Mouse (Mus musculus) embryonic facial prominence, embryonic 14.5 days (tissue): ENCODE results near the gene Bcl6. TPM values are rescaled to one million over a fixed set of nuclear protein-coding genes. Genes with fewer than 3 reads are reported as not detected.

Source experiments
- ATAC-seq: fragments of 200-750 bp; cut with Nextera tagmentation; 2 replicates; pipeline ENCODE4 v1.8.0; 2017; ENCODE audit warnings: low read depth, moderate number of reproducible peaks, moderate TSS enrichment
- DNase-seq: peaks from one replicate; pipeline ENCODE4 v3.0.0-alpha.2; 2015; ENCODE audit warnings: low spot score
- H3K27ac ChIP-seq: fragments of 300-500 bp; sonication (generic); replicated peaks from 2 replicates; pipeline ENCODE4 v1.5.1; 2014; ENCODE audit warnings: low read depth, mild to moderate bottlenecking, low read length, moderate library complexity
- H3K27me3 ChIP-seq: fragments of 300-500 bp; sonication (generic); replicated peaks from 2 replicates; pipeline ENCODE4 v1.6.1; 2014; ENCODE audit warnings: low read length; ENCODE audit not compliant: control insufficient read depth, insufficient read depth
- H3K36me3 ChIP-seq: fragments of 300-500 bp; sonication (generic); 2 replicates; pipeline ENCODE4 v1.6.1; 2014; ENCODE audit warnings: low read length, mixed read lengths; ENCODE audit not compliant: control insufficient read depth, insufficient read depth
- H3K4me1 ChIP-seq: fragments of 300-500 bp; sonication (generic); 2 replicates; pipeline ENCODE4 v1.6.1; 2014; ENCODE audit warnings: antibody characterized with exemption, low read length; ENCODE audit not compliant: control insufficient read depth, insufficient read depth
- H3K4me2 ChIP-seq: fragments of 300-500 bp; sonication (generic); 2 replicates; pipeline ENCODE4 v1.6.1; 2014; ENCODE audit warnings: low read depth, mild to moderate bottlenecking, low read length, moderate library complexity, mixed read lengths
- H3K4me3 ChIP-seq: fragments of 300-500 bp; sonication (generic); 2 replicates; pipeline ENCODE4 v1.5.1; 2014; ENCODE audit warnings: low read depth, mild to moderate bottlenecking, low read length
- H3K9ac ChIP-seq: fragments of 300-500 bp; sonication (generic); 2 replicates; pipeline ENCODE4 v1.6.1; 2014; ENCODE audit warnings: low read depth, mild to moderate bottlenecking, low read length, moderate library complexity, mixed read lengths
- H3K9me3 ChIP-seq: fragments of 300-500 bp; sonication (generic); 2 replicates; pipeline ENCODE4 v1.6.1; 2016; ENCODE audit warnings: low read length; ENCODE audit not compliant: control insufficient read depth
- WGBS: fragments of 180-500 bp; shearing (Covaris S2); extraction: QIAGEN DNeasy Blood & Tissue Kit; methylation state at CpG from one replicate; pipeline ENCODE4 v1.1.7; 2014; 5-methylcytosine and 5-hydroxymethylcytosine counted together
- polyA plus RNA-seq: library from polyadenylated mRNA; unstranded; fragments of >200 nt; fragmentation: Nextera tagmentation; extraction: Ambion mirVana; gene quantifications from 2 replicates; pipeline ENCODE4 v1.2.1, GENCODE M21; 2014

Gene Bcl6
- polyA plus RNA-seq, 1 experiment from 2014 or later, result 3.0 TPM

GRCm38 (mm10) chr16:23934397-23934796, 54.3 kb downstream of the Bcl6 start:
- no peaks in the 10 kb centered on the region for H3K27me3 ChIP-seq
- no peaks in the 10 kb centered on the region for H3K9me3 ChIP-seq
- H3K9ac ChIP-seq, result no peak overlapping the region
- ATAC-seq, result no peak
- no peak overlapping the region for H3K4me2 ChIP-seq
- H3K4me1 ChIP-seq, result no peaks in the 10 kb centered on the region
- 79% methylated on average over 2 of the region's 2 CpGs for WGBS
- no peak overlapping the region for H3K4me3 ChIP-seq
- no peak for DNase-seq
- H3K27ac ChIP-seq, result no peak overlapping the region
- no peaks in the 10 kb centered on the region for H3K36me3 ChIP-seq

GRCm38 (mm10) chr16:23932294-23932693, 56.4 kb downstream of the Bcl6 start, which contains the start of gene Rtp2:
Rtp2 (minus strand) TSS chr16:23932394.
- DNase-seq, result no peak
- Histone ChIP-seq H3K27ac (no peak within 1 kb of the TSS), H3K4me1 (no peaks in the 10 kb centered on the region), H3K9me3 (no peaks in the 10 kb centered on the region), H3K4me3 (no peak within 1 kb of the TSS), H3K9ac (no peak within 1 kb of the TSS), H3K4me2 (no peak within 1 kb of the TSS), H3K27me3 (no peaks in the 10 kb centered on the region), H3K36me3 (no peaks in the 10 kb centered on the region)
- ATAC-seq, result no peak
- 69% methylated on average over 11 of the region's 11 CpGs for WGBS

GRCm38 (mm10) chr16:23931275-23931674, 57.4 kb downstream of the Bcl6 start:
- no peaks in the 10 kb centered on the region for H3K9me3 ChIP-seq
- no peak for DNase-seq
- no peak overlapping the region for H3K27ac ChIP-seq
- no peak overlapping the region for H3K9ac ChIP-seq
- no peak overlapping the region for H3K4me2 ChIP-seq
- H3K27me3 ChIP-seq, result no peaks in the 10 kb centered on the region
- ATAC-seq, result peak; percentile 41; the same call in 1 of the 2 replicates
- H3K4me3 ChIP-seq, result no peak overlapping the region
- 74% methylated on average over 18 of the region's 18 CpGs for WGBS
- no peaks in the 10 kb centered on the region for H3K36me3 ChIP-seq
- no peaks in the 10 kb centered on the region for H3K4me1 ChIP-seq

GRCm38 (mm10) chr16:23930426-23931073, 58.1 kb downstream of the Bcl6 start:
- H3K4me2 ChIP-seq, result no peak overlapping the region
- H3K9me3 ChIP-seq, result no peaks in the 10 kb centered on the region
- ATAC-seq (peak; percentile 81), DNase-seq (no peak)
- 71% methylated on average over 3 of the region's 3 CpGs for WGBS
- no peak overlapping the region for H3K27ac ChIP-seq
- no peaks in the 10 kb centered on the region for H3K36me3 ChIP-seq
- no peaks in the 10 kb centered on the region for H3K4me1 ChIP-seq
- no peak overlapping the region for H3K9ac ChIP-seq
- no peak overlapping the region for H3K4me3 ChIP-seq
- H3K27me3 ChIP-seq, result no peaks in the 10 kb centered on the region

GRCm38 (mm10) chr16:23927301-23928114, 61.1 kb downstream of the Bcl6 start:
- Histone ChIP-seq H3K27ac (no peak overlapping the region), H3K4me1 (no peaks in the 10 kb centered on the region), H3K36me3 (no peaks in the 10 kb centered on the region), H3K4me3 (no peak overlapping the region), H3K4me2 (no peak overlapping the region), H3K9me3 (no peaks in the 10 kb centered on the region), H3K9ac (no peak overlapping the region), H3K27me3 (no peaks in the 10 kb centered on the region)
- ATAC-seq (no peak), DNase-seq (no peak)
- WGBS, result 93% methylated on average over 33 of the region's 33 CpGs

- Histone ChIP-seq H3K4me3 (no peak overlapping the region), H3K9ac (no peak overlapping the region), H3K4me2 (no peak overlapping the region), H3K9me3 (no peaks in the 10 kb centered on the region), H3K36me3 (no peaks in the 10 kb centered on the region), H3K4me1 (no peaks in the 10 kb centered on the region), H3K27ac (no peak overlapping the region), H3K27me3 (no peaks in the 10 kb centered on the region)
- WGBS, result 91% methylated on average over 1 of the region's 1 CpGs
- ATAC-seq (no peak), DNase-seq (no peak)
Measured at GRCm38 (mm10) chr16:23922906-23923305, 65.7 kb downstream of the Bcl6 start.

GRCm38 (mm10) chr16:23921697-23922096, 67.0 kb downstream of the Bcl6 start:
- Histone ChIP-seq H3K4me1 (no peaks in the 10 kb centered on the region), H3K9me3 (no peaks in the 10 kb centered on the region), H3K27me3 (no peaks in the 10 kb centered on the region), H3K4me3 (no peak overlapping the region), H3K27ac (no peak overlapping the region), H3K4me2 (no peak overlapping the region), H3K36me3 (no peaks in the 10 kb centered on the region), H3K9ac (no peak overlapping the region)
- no peak for DNase-seq
- 58% methylated on average over 5 of the region's 5 CpGs for WGBS
- ATAC-seq, result no peak

- H3K4me3 ChIP-seq, result no peak overlapping the region
- WGBS, result 85% methylated on average over 2 of the region's 2 CpGs
- H3K9ac ChIP-seq, result no peak overlapping the region
- no peaks in the 10 kb centered on the region for H3K27me3 ChIP-seq
- no peak overlapping the region for H3K4me2 ChIP-seq
- no peaks in the 10 kb centered on the region for H3K36me3 ChIP-seq
- no peak for ATAC-seq
- no peaks in the 10 kb centered on the region for H3K9me3 ChIP-seq
- DNase-seq, result no peak
- no peaks in the 10 kb centered on the region for H3K4me1 ChIP-seq
- no peak overlapping the region for H3K27ac ChIP-seq
Measured at GRCm38 (mm10) chr16:23919418-23919817, 69.2 kb downstream of the Bcl6 start.
